Comparison of ENCODE assay signal across 9 mouse cellular contexts in genomic region chr5:115977266-115977665, GRCm38 (mm10). TPM values are rescaled to one million over a fixed set of nuclear protein-coding genes. Genes with fewer than 3 reads are reported as not detected.
DNase-seq lines count a peak whose midpoint lies in the region; ATAC-seq and TF ChIP-seq lines count a peak whose summit lies in the region.
"Had no signal": no experiment of that assay in that cellular context is flagged by ENCODE, and none has a peak within 500 bp of the region (broad histone marks: within the 10 kb centered on the region; RNA-seq: fewer than 3 reads in every experiment).

No protein-coding gene starts in this region.

- TF ChIP-seq CTCF in intestine, postnatal 0 days (IDR thresholded peaks at IDR 0.05; ENCODE audit: low read depth), result no peak
- TF ChIP-seq CTCF in lung, embryonic 14.5 days (IDR thresholded peaks at IDR 0.05; ENCODE audit: low read depth), result no peak

- H3K27ac ChIP-seq in heart, embryonic 13.5 days (replicated peaks), result peak overlapping the region; percentile 44
- H3K27ac ChIP-seq in intestine, postnatal 0 days (ENCODE audit: low read depth, low read length), result peak overlapping the region; percentile 37; the same call in 1 of the 2 replicates
- peak overlapping the region; percentile 59 for H3K27ac ChIP-seq in lung, embryonic 14.5 days (ENCODE audit: low read depth)

- H3K36me3 ChIP-seq in heart, embryonic 13.5 days, result peaks cover 77% of the 10 kb centered on the region
- H3K36me3 ChIP-seq in intestine, postnatal 0 days (ENCODE audit: control insufficient read depth, insufficient read depth), result peaks cover 15% of the 10 kb centered on the region; the same call in 1 of the 2 replicates
- peaks cover 33% of the 10 kb centered on the region for H3K36me3 ChIP-seq in lung, embryonic 14.5 days (ENCODE audit: insufficient read depth)

- H3K4me1 ChIP-seq in heart, embryonic 13.5 days, result 0 out of 2 replicates have a peak, but pooled peaks cover 4% of the 10 kb centered on the region
- H3K4me1 ChIP-seq in intestine, postnatal 0 days (replicated peaks; ENCODE audit: control insufficient read depth, insufficient read depth, low read length), result no peaks in the 10 kb centered on the region
- H3K4me1 ChIP-seq in lung, embryonic 14.5 days (ENCODE audit: insufficient read depth), result no peaks in the 10 kb centered on the region

- no peaks in the 10 kb centered on the region for H3K27me3 ChIP-seq in heart, embryonic 13.5 days (replicated peaks)
- no peaks in the 10 kb centered on the region for H3K27me3 ChIP-seq in intestine, postnatal 0 days (replicated peaks; ENCODE audit: control insufficient read depth, insufficient read depth, low read length)
- no peaks in the 10 kb centered on the region for H3K27me3 ChIP-seq in lung, embryonic 14.5 days (ENCODE audit: insufficient read depth, low read length)

- ATAC-seq in heart, embryonic 13.5 days (ENCODE audit: extremely low read depth, insufficient number of reproducible peaks, low FRiP score, low TSS enrichment), result no peak
- no peak for ATAC-seq in intestine, postnatal 0 days
- peak; percentile 47; the same call in 1 of the 2 replicates for ATAC-seq in lung, embryonic 14.5 days (ENCODE audit: insufficient read depth)

- no peak overlapping the region for H3K9ac ChIP-seq in heart, embryonic 13.5 days
- H3K9ac ChIP-seq in intestine, postnatal 0 days (ENCODE audit: low read depth, low read length), result no peak overlapping the region
- H3K9ac ChIP-seq in lung, embryonic 14.5 days, result no peak overlapping the region

- intact Hi-C loops in heart, postnatal 36 days (cut with DNase I), result no loop called here

- no peaks in the 10 kb centered on the region for H3K9me3 ChIP-seq in heart, embryonic 13.5 days
- H3K9me3 ChIP-seq in intestine, postnatal 0 days (ENCODE audit: control insufficient read depth), result no peaks in the 10 kb centered on the region
- no peaks in the 10 kb centered on the region for H3K9me3 ChIP-seq in lung, embryonic 14.5 days (ENCODE audit: low read depth, low read length)

- H3K4me3 ChIP-seq in heart, embryonic 13.5 days, result no peak overlapping the region
- H3K4me3 ChIP-seq in intestine, postnatal 0 days (ENCODE audit: low read depth, low read length), result no peak overlapping the region
- H3K4me3 ChIP-seq in lung, embryonic 14.5 days (ENCODE audit: low read depth, low read length), result no peak overlapping the region
- H3K4me3 ChIP-seq: erythroblast, embryonic 14.5 days had no signal

- peak overlapping the region; percentile 10; the same call in 1 of the 2 replicates for H3K4me2 ChIP-seq in heart, embryonic 13.5 days
- H3K4me2 ChIP-seq in intestine, postnatal 0 days (replicated peaks; ENCODE audit: low read depth), result peak overlapping the region; percentile 28; the same call in 1 of the 2 replicates
- H3K4me2 ChIP-seq in lung, embryonic 14.5 days, result peak overlapping the region; percentile 23; the same call in 1 of the 2 replicates

- WGBS in heart, embryonic 13.5 days, result 71% methylated on average over 10 of the region's 10 CpGs
- 20% methylated on average over 10 of the region's 10 CpGs for WGBS in intestine, postnatal 0 days
- WGBS in lung, embryonic 14.5 days, result 32% methylated on average over 10 of the region's 10 CpGs

- DNase-seq in heart, postnatal 36 days, result no peak
- DNase-seq in 416B (ENCODE audit: low read depth), result peak; percentile 39
- peak; percentile 64 for DNase-seq in lung, embryonic 14.5 days
- no peak for DNase-seq in frontal cortex, postnatal 10 days (ENCODE audit: low spot score in 2 of 2)
- DNase-seq in testis, postnatal 10 days (ENCODE audit: low spot score), result no peak
- no peak for DNase-seq in spleen, postnatal 4 days (ENCODE audit: low spot score in 2 of 2)

RNA-seq across cellular contexts. Expression of gene Prkab1, which starts 47.0 kb away (rescaled TPM):
- polyA plus RNA-seq in heart, embryonic 13.5 days (2015; fragmentation: Nextera tagmentation; extraction: Ambion mirVana), result 43.1 and 43.9 TPM in 2 replicates
- total RNA-seq in heart, postnatal 36 days (2021), result 10 to 100 TPM; 48.7 to 58.3 TPM
- polyA plus RNA-seq in intestine, postnatal 0 days (2015; fragmentation: Nextera tagmentation; extraction: Ambion mirVana), result 77.8 and 80.6 TPM in 2 replicates
- 68.9 and 71.6 TPM in 2 replicates for polyA plus RNA-seq in lung, embryonic 14.5 days (2014; fragmentation: Nextera tagmentation; extraction: Ambion mirVana)

Comparison
In these comparisons a context has a peak if more than half of its experiments do, and no peak if none do; other contexts are left out.
1. DNase-seq: peak in 416B (single experiment) and lung, embryonic 14.5 days (single experiment); none in heart, postnatal 36 days (0 of 2), frontal cortex, postnatal 10 days (0 of 2), testis, postnatal 10 days (single experiment) and spleen, postnatal 4 days (0 of 2).
2. Peak in every context shown above with its lines, with median percentiles within 50 percentile points of each other: H3K27ac ChIP-seq and H3K4me2 ChIP-seq.